Mouse (Mus musculus) layer of hippocampus, postnatal 14 days (tissue): ENCODE results near the gene Asic3. TPM values are rescaled to one million over a fixed set of nuclear protein-coding genes. Genes with fewer than 3 reads are reported as not detected.
"Not testable (repeated sequence)": the region's sequence is repeated elsewhere in the genome, so short reads cannot be mapped to it uniquely, and the experiment has no call there.

Source experiments
- DNase-seq, 2 experiments: peaks; one replicate each; pipeline ENCODE4 v3.0.0; 2021 to 2022; ENCODE audit warnings: low spot score in 2 of 2, mixed read lengths in 1 of 2
- total RNA-seq, 2 experiments: library from RNA; stranded (reverse); gene quantifications; 2 replicates each; pipeline ENCODE4 v1.2.3; 2021

Gene Asic3
- total RNA-seq, 2 experiments from 2014 or later, result 0.18 TPM; not detected in 1

- DNase-seq, result peak; percentile 34 to 46
Observed at GRCm38 (mm10) chr5:24387264-24388241, 25.6 kb upstream of the Asic3 start.

GRCm38 (mm10) chr5:24388246-24388915 is 24.8 kb upstream of the Asic3 start:
- no peak for DNase-seq

GRCm38 (mm10) chr5:24389011-24389657 is 24.1 kb upstream of the Asic3 start:
- no peak for DNase-seq

- DNase-seq, result no peak
Observed at GRCm38 (mm10) chr5:24389658-24390020, 23.6 kb upstream of the Asic3 start.

GRCm38 (mm10) chr5:24391864-24392263 is 21.3 kb upstream of the Asic3 start, which contains the start of gene Atg9b:
Gene Atg9b, minus strand, starts transcription at chr5:24392143.
- no peak for DNase-seq

- no peak for DNase-seq
Observed at GRCm38 (mm10) chr5:24392724-24393123, 20.5 kb upstream of the Asic3 start.

GRCm38 (mm10) chr5:24393392-24393997 is 19.7 kb upstream of the Asic3 start, which contains the start of gene Abcb8:
Gene Abcb8, plus strand, starts transcription at chr5:24393663.
- peak; percentile 86 to 90 for DNase-seq

- peak; percentile 96 to 98 for DNase-seq
Observed at GRCm38 (mm10) chr5:24394165-24394894, 18.9 kb upstream of the Asic3 start.

GRCm38 (mm10) chr5:24396254-24396653 is 16.9 kb upstream of the Asic3 start:
- DNase-seq, result not testable (repeated sequence)

- no peak for DNase-seq
Observed at GRCm38 (mm10) chr5:24399686-24400085, 13.5 kb upstream of the Asic3 start.

GRCm38 (mm10) chr5:24400362-24400761 is 12.8 kb upstream of the Asic3 start:
- no peak for DNase-seq

- DNase-seq, result no peak
Observed at GRCm38 (mm10) chr5:24400911-24401605, 12.1 kb upstream of the Asic3 start.

- no peak for DNase-seq
Observed at GRCm38 (mm10) chr5:24401969-24402368, 11.2 kb upstream of the Asic3 start.

GRCm38 (mm10) chr5:24404594-24405360 is 8.4 kb upstream of the Asic3 start:
- DNase-seq, result no peak

GRCm38 (mm10) chr5:24405389-24405876 is 7.8 kb upstream of the Asic3 start:
- DNase-seq, result no peak

GRCm38 (mm10) chr5:24408651-24409050 is 4.5 kb upstream of the Asic3 start:
- DNase-seq, result no peak

- no peak for DNase-seq
Observed at GRCm38 (mm10) chr5:24409466-24409865, 3.7 kb upstream of the Asic3 start.

GRCm38 (mm10) chr5:24412063-24412462 is 1.1 kb upstream of the Asic3 start:
- no peak for DNase-seq

- no peak for DNase-seq
Observed at GRCm38 (mm10) chr5:24413938-24414337, 746 bp downstream of the Asic3 start.
